Mouse (Mus musculus): ENCODE measurements around the gene Myom1.

Myom1 gene

GRCm38 (mm10) chr17:71059213-71059612, 56.8 kb downstream of the Myom1 start:
- DNase-seq (ENCODE audit: low spot score in 2 of 2): no peak

GRCm38 (mm10) chr17:71062049-71062560, 59.7 kb downstream of the Myom1 start:
- DNase-seq (ENCODE audit: low spot score in 2 of 2): no peak

- DNase-seq (ENCODE audit: low spot score in 2 of 2): no peak
Measured at GRCm38 (mm10) chr17:71062870-71063602, 60.6 kb downstream of the Myom1 start.

GRCm38 (mm10) chr17:71064463-71065014, 62.1 kb downstream of the Myom1 start:
- DNase-seq (ENCODE audit: low spot score in 2 of 2): no peak

- no peak for DNase-seq (ENCODE audit: low spot score in 2 of 2)
Measured at GRCm38 (mm10) chr17:71065127-71065526, 62.7 kb downstream of the Myom1 start.

GRCm38 (mm10) chr17:71069176-71069575, 66.7 kb downstream of the Myom1 start:
- DNase-seq (ENCODE audit: low spot score in 2 of 2): no peak

GRCm38 (mm10) chr17:71071958-71072357, 69.5 kb downstream of the Myom1 start:
- no peak for DNase-seq (ENCODE audit: low spot score in 2 of 2)

GRCm38 (mm10) chr17:71074386-71074785, 72.0 kb downstream of the Myom1 start:
- DNase-seq (ENCODE audit: low spot score in 2 of 2): peak in 1 of 2 experiments; percentile 7

- no peak for DNase-seq (ENCODE audit: low spot score in 2 of 2)
Measured at GRCm38 (mm10) chr17:71081986-71082385, 79.6 kb downstream of the Myom1 start.

- no peak for DNase-seq (ENCODE audit: low spot score in 2 of 2)
Measured at GRCm38 (mm10) chr17:71086969-71087368, 84.5 kb downstream of the Myom1 start.

- no peak for DNase-seq (ENCODE audit: low spot score in 2 of 2)
Measured at GRCm38 (mm10) chr17:71087396-71088153, 85.1 kb downstream of the Myom1 start.

GRCm38 (mm10) chr17:71088154-71088521, 85.7 kb downstream of the Myom1 start:
- no peak for DNase-seq (ENCODE audit: low spot score in 2 of 2)

GRCm38 (mm10) chr17:71088991-71089434, 86.6 kb downstream of the Myom1 start:
- no peak for DNase-seq (ENCODE audit: low spot score in 2 of 2)

GRCm38 (mm10) chr17:71089781-71090480, 87.5 kb downstream of the Myom1 start:
- DNase-seq (ENCODE audit: low spot score in 2 of 2): no peak

- DNase-seq (ENCODE audit: low spot score in 2 of 2): no peak
Measured at GRCm38 (mm10) chr17:71091024-71091423, 88.6 kb downstream of the Myom1 start.

GRCm38 (mm10) chr17:71092341-71092740, 89.9 kb downstream of the Myom1 start:
- no peak for DNase-seq (ENCODE audit: low spot score in 2 of 2)

- no peak for DNase-seq (ENCODE audit: low spot score in 2 of 2)
Measured at GRCm38 (mm10) chr17:71093793-71094192, 91.4 kb downstream of the Myom1 start.

GRCm38 (mm10) chr17:71094438-71094837, 92.0 kb downstream of the Myom1 start:
- no peak for DNase-seq (ENCODE audit: low spot score in 2 of 2)

GRCm38 (mm10) chr17:71096557-71097208, 94.2 kb downstream of the Myom1 start:
- no peak for DNase-seq (ENCODE audit: low spot score in 2 of 2)

- no peak for DNase-seq (ENCODE audit: low spot score in 2 of 2)
Measured at GRCm38 (mm10) chr17:71097209-71097597, 94.8 kb downstream of the Myom1 start.

- no peak for DNase-seq (ENCODE audit: low spot score in 2 of 2)
Measured at GRCm38 (mm10) chr17:71098606-71099005, 96.2 kb downstream of the Myom1 start.
